Mouse (Mus musculus) E14TG2a.4 (cell line): ENCODE measurements around the gene Zfp518b.

Experiments
- CTCF ChIP-seq: conservative IDR thresholded peaks from 2 replicates; pipeline ENCODE4 v1.5.1; 2014; ENCODE audit warnings: low read length
- NANOG ChIP-seq: IDR thresholded peaks from 2 replicates; pipeline ENCODE4 v1.6.1; 2014; ENCODE audit warnings: borderline replicate concordance, low read length, mixed read lengths
- POU5F1 ChIP-seq: IDR thresholded peaks from 2 replicates; pipeline ENCODE4 v1.6.1; 2014; ENCODE audit warnings: low read length, borderline replicate concordance

- TF ChIP-seq CTCF: no peak
- no peak for TF ChIP-seq NANOG
- no peak for TF ChIP-seq POU5F1
These were observed 3.1 kb upstream of the Zfp518b start for GRCm38 (mm10) chr5:38687694-38688093.
